Mouse (Mus musculus) thymus, postnatal 25 days (tissue): ENCODE data around the gene Erh.

ENCODE experiments used
- DNase-seq: peaks from one replicate; pipeline ENCODE4 v3.0.0; 2022

The Erh gene

DNA sequence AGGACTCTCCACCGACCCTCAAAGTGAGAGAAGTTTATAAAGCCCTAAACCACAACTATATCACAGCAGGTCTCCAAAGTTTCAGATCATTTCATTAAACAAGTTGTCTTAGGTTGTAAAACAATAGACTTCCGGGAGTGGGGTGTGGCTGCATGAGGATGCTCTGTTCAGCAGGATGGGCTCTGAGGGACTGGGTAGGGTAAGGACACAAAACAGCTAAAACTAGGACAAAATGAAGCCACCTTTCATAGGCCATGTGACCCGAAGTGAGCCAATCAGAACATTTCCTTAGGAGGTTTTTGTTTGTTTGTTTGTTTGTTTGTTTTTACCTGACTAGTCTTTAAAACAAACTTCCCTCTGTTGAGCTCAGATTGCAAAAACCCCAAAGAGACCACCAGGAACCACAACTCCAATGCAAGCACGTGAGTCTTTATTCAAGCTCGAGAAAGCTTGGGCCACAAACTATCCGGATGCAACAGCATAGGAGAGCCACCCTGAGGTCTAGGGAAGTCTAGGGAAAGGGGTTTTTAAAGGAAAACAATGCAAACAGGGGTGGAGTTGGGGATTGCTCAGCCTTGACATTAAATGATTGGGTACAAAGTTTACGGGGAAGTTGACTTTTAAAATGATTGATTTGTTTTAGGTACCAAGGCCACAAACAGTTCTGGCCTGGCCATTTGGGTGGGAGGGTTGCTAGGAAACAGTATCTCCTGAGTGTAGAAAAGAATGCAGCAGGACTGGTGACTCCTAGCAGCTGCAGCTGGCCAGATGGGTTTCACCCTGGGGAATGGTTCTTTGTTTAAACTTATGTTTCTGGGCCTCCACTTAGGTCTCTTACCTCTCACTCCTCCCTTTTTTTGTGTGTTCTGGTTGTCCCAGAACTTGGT is 28.5 kb downstream of the Erh start:
- DNase-seq, result no peak

DNA sequence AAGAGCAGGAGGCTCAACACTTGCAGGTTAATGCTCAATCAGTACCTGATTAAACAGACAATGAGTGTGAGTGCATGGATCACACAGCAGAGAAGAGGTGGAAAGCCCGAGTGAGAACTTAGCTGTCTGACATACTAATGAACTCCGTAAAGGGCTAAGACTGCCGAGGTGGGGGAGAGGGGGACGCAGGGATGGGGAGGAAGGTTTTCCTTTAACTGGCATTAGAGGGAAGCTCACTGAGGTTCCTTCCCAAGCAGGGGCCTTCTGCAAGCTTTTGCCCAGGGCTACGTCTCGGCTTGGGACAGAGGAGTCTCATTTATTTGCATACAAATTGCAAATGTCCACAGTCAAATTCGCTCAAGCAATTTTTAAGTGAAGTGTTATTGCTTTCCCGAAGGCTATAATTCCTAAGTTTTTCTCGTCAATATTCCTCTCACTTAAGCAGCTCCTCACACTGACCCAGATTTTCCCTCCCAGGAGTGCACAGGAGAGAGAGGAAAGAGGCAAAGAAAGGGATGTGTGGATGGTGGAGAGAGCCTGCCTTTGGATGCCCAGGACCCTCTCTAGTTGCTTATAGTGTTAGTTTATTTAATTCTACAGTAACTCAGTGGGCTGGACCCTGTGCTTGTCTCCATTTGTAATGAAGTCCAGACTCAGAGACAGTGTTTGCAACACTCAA is 31.9 kb downstream of the Erh start:
- no peak for DNase-seq

DNA sequence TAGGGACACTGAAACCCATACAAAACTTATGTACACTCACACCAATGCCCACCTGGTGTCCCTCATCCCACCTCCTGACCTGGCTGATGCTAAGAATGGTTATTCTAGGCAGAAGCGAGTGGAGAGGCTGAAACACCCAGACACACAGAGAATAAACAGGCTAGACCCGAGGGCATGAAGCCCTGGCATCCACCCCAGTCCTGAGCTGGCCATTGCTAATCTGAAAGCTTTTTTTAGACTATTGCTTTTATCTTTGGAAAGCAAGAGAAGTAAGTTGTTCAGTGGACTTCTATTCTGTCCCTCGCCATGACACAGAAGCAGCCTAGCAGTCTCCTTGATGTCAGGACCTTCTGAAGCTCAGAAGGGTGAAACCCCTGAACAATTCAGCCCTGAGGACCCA is 34.2 kb downstream of the Erh start:
- no peak for DNase-seq

- no peak for DNase-seq
Observed at GRCm38 (mm10) chr12:80608576-80608975, 35.6 kb downstream of the Erh start.

DNA sequence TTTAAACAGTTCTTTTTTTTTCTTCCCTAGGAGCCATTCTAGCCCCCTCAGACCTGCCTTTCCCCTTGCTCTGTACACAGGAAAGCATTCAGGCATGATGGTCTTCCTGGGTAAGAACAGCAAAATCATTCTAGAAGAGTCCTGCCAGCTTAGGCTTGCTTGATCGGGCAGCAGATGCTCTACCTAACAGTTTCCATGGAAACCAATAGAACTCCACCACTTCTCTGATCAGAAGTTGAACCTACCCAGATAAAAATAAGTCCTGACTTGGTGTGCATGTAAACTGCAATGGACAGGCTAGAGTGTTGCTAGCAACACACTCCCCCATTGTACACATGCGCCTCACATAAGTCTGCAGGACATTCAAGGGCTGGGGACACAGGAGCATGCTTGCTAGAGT is 39.9 kb downstream of the Erh start:
- DNase-seq, result no peak

DNA sequence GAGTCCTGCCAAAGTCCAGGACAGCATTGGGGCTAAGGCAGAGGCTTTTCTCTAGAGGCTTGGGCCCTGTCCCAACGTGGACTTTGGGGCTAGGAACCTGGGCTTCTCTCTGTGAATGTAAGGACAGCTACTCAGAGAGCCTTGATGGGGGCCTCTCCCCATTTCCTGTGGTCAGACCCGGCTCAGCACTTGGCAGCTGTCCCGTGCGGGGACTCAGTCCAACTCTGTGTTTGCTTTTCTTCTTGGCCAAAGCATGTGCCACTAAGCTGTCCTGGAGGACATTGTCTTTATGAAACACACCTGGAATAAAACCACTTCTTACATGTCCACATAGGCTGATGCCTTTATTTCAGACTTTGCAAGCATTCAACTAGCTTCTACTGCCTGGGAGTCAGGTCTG is 40.6 kb downstream of the Erh start:
- DNase-seq, result no peak

GRCm38 (mm10) chr12:80602432-80602831 is 41.7 kb downstream of the Erh start:
- DNase-seq, result no peak

- DNase-seq, result no peak
Observed at GRCm38 (mm10) chr12:80601597-80602269, 42.4 kb downstream of the Erh start.

- DNase-seq, result no peak
Observed at GRCm38 (mm10) chr12:80598756-80599155, 45.4 kb downstream of the Erh start.

DNA sequence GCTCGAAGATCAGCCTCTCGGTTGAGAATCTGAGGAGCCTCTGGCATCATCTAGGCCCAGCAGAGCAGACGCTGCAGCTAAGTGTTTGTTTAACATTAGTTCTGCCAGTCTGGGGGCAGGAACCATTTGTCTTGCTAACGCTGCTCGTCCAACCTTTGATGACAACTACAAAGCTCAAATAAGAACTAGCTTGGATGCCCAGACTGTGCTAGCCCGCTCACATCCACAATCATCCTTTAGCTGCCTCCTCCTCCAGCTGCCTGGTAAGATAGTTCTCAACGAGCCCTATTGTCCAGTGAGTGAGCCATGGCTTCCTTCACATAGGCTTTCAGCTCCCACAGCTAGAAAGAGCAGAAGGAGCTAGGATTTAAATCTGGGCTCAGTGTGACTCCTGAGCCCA is 45.9 kb downstream of the Erh start:
- no peak for DNase-seq

- DNase-seq, result no peak
Observed at GRCm38 (mm10) chr12:80595968-80596367, 48.2 kb downstream of the Erh start.

DNA sequence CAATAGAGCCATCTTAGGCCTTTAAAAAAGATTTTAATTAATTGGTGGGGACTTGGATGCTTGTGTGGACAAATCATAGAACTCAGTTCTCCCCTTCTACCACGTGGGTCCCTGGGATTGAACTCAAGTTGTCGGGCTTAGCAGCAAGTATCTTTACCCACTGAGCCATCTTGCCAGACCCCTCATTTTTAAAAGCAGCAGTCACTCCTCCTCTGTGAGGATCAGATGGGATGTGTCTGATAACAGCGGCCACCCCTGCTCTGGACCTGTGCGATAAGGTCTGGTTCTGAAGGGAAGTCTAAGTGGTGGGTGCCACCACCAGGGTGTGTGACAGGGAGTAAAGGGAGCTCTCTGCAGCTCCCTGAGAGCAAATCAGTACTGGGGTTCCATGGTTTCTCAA is 48.6 kb downstream of the Erh start:
- DNase-seq, result no peak

- DNase-seq, result no peak
Observed at GRCm38 (mm10) chr12:80594781-80595180, 49.4 kb downstream of the Erh start.

- DNase-seq, result no peak
Observed at GRCm38 (mm10) chr12:80594141-80594540, 50.0 kb downstream of the Erh start.

- peak; percentile 25 for DNase-seq
Observed at GRCm38 (mm10) chr12:80584973-80585372, 59.2 kb downstream of the Erh start.
